Mouse (Mus musculus) left cerebral cortex, adult 18-20 months (tissue): ENCODE measurements around the gene 4833420G17Rik. TPM values are rescaled to one million over a fixed set of nuclear protein-coding genes. Genes with fewer than 3 reads are reported as not detected.

Experiments
- total RNA-seq, 2 experiments: library from RNA; stranded (reverse); gene quantifications; 2 replicates each; pipeline ENCODE4 v1.2.3; 2021

Gene 4833420G17Rik
- total RNA-seq, 2 experiments from 2014 or later, result 23.3 to 24.1 TPM

Other genes starting within 250 kb of the 4833420G17Rik start
- gene Paip1, start 34.2 kb upstream of the 4833420G17Rik start, total RNA-seq, result 100 to 1,000 TPM; 103 to 107 TPM
- gene Tmem267, start 25.3 kb downstream of the 4833420G17Rik start, total RNA-seq, result 10 to 100 TPM; 24.4 to 28.4 TPM
- 1 to 10 TPM; 2.5 to 3.2 TPM for gene 3110070M22Rik, start 25.6 kb downstream of the 4833420G17Rik start, total RNA-seq
- 1 to 10 TPM; 1.0 to 1.2 TPM for gene Ccl28, start 161.1 kb downstream of the 4833420G17Rik start, total RNA-seq
- gene Hmgcs1, start 227.6 kb downstream of the 4833420G17Rik start, total RNA-seq, result 100 to 1,000 TPM; 271 to 300 TPM